Mouse (Mus musculus): ENCODE data around the gene Aff3. TPM values are rescaled to one million over a fixed set of nuclear protein-coding genes. Genes with fewer than 3 reads are reported as not detected.
A peak's percentile ranks its signal among the peaks of the same experiment; 100 is the strongest.

Aff3 gene
- polyA plus RNA-seq, 1 experiment from 2014 or later, result 1.9 TPM

DNA sequence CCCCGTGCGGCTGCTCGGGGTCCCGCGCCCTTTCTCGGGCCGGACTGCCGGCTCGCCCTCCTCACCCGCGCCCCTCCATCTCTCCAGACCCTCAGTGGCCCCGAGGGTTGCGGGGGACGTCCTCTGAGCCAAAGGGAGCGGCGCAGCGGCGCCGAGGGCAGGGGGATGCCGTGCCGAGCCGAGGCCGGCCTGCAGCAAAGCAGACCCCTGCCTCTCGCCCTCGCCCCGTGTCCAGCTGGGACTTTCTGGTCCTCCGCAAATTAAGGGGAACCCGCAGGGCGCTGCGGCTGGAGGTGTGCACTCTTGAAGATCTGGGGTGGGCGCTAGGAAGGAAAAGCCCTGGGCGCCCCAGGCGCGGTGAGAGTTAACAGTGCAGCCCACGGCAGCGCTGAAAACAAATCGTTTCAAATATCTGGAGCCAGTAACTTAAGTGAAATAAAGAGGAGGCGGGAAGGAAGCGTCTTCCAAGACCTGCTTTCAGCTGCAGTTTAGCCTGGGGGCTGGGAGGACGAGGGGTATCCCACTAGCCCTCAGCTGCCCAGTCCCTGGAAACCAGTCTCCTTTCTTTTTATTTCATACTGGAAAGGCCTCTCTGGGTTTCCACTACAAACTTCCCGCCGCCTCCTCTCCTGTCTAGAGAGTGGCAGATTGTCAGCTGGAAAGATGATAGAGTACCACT, 36.9 kb downstream of the Aff3 start:
- DNase-seq (ENCODE audit: low spot score) (peak; percentile 20), ATAC-seq (ENCODE audit: low FRiP score, low TSS enrichment) (peak; percentile 30)
- Histone ChIP-seq H3K4me3 (ENCODE audit: low read depth, low read length) (peak overlapping the region; percentile 64), H3K27ac (replicated peaks) (peak overlapping the region; percentile 92), H3K9me3 (ENCODE audit: control insufficient read depth, low read length) (no peaks in the 10 kb centered on the region), H3K27me3 (ENCODE audit: control insufficient read depth, insufficient read depth, low read length) (no peaks in the 10 kb centered on the region), H3K36me3 (ENCODE audit: control insufficient read depth, insufficient read depth, low read length) (no peaks in the 10 kb centered on the region), H3K9ac (ENCODE audit: low read length) (peak overlapping the region; percentile 75), H3K4me1 (replicated peaks; ENCODE audit: control insufficient read depth, insufficient read depth) (no peaks in the 10 kb centered on the region), H3K4me2 (replicated peaks; ENCODE audit: low read depth) (peak overlapping the region; percentile 90)
- 3% methylated on average over 32 of the region's 42 CpGs for WGBS
- TF ChIP-seq EP300 (optimal IDR thresholded peaks at IDR 0.05), result no peak
- no peak for TF ChIP-seq CTCF (IDR thresholded peaks at IDR 0.05; ENCODE audit: low read depth)

DNA sequence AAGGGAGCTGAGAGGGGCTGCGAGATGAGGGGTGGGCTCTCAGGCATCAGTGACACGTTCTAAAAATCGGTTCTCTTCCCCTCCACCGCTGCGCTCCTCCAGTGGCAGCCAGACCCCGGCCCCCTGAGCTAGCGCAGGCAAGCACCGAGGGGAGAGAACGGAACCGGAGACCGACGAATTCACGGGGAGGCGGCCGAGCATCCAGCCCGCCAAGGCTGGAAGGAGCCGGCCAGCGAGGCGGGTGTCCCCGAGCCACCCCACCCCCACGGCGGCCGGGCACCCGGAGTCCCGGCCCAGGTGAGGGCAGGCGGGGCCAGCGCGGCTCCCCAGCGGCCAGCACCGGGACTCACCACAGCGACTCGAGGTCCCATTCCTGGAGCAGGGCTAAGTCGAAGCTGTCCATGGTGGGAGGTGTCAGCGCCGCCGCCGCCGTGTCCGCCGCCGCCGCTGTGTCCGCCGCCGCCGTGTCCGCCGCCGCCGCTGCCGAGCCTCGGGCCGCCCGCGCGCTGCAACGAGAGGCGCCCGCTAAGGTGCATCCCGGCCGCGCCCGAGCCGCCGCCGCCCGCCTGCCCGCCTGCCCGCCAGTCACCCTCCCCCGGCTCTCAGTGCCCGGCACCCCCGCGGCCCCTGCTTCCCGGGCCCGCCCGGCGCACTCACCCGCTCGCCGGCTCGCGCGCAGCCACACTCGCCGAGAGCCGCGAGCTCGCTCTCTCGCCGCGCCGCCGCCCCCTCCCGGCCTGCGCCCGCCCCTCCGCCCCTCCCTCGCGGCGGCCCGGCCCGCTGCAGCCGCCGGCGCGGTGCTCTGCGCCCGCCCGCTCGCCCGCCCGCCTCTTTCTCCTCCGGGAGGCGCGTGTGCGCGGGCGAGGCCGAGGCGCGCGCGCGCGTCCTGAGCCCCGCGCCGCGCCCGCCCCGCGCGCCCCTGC, 37.8 kb downstream of the Aff3 start:
- Histone ChIP-seq H3K9ac (ENCODE audit: low read length) (peak overlapping the region; percentile 75), H3K9me3 (ENCODE audit: control insufficient read depth, low read length) (no peaks in the 10 kb centered on the region), H3K27ac (replicated peaks) (peak overlapping the region; percentile 92), H3K4me1 (replicated peaks; ENCODE audit: control insufficient read depth, insufficient read depth) (no peaks in the 10 kb centered on the region), H3K4me2 (replicated peaks; ENCODE audit: low read depth) (peak overlapping the region; percentile 90), H3K27me3 (ENCODE audit: control insufficient read depth, insufficient read depth, low read length) (no peaks in the 10 kb centered on the region), H3K36me3 (ENCODE audit: control insufficient read depth, insufficient read depth, low read length) (no peaks in the 10 kb centered on the region), H3K4me3 (ENCODE audit: low read depth, low read length) (peak overlapping the region; percentile 64)
- TF ChIP-seq EP300 (optimal IDR thresholded peaks at IDR 0.05) (no peak), CTCF (IDR thresholded peaks at IDR 0.05; ENCODE audit: low read depth) (no peak)
- DNase-seq (ENCODE audit: low spot score) (peak; percentile 62), ATAC-seq (ENCODE audit: low FRiP score, low TSS enrichment) (peak; percentile 85)
- under 1% methylated on average over 62 of the region's 133 CpGs for WGBS

DNA sequence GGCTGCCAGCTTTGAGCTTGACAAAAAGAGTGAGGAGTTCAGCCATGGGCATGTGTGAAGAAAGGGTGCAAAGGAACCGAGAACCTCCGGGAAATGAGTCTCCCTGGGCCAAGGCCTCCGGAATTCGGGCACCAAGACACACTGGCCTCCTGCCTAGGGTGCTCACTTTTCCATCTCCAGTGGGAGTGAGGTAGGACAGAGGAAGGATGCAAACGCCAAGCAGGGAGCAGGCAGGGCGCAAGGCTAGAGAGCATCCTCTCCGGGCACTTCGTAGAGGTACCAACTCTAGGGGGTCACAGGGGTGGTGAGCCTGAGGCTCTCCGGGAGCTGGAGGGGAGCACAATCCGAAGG, 38.4 kb downstream of the Aff3 start:
- Histone ChIP-seq H3K36me3 (ENCODE audit: control insufficient read depth, insufficient read depth, low read length) (no peaks in the 10 kb centered on the region), H3K4me3 (ENCODE audit: low read depth, low read length) (peak overlapping the region; percentile 64), H3K9me3 (ENCODE audit: control insufficient read depth, low read length) (no peaks in the 10 kb centered on the region), H3K9ac (ENCODE audit: low read length) (peak overlapping the region; percentile 75), H3K27ac (replicated peaks) (no peak overlapping the region; the same call in 1 of the 2 replicates), H3K4me2 (replicated peaks; ENCODE audit: low read depth) (peak overlapping the region; percentile 90), H3K4me1 (replicated peaks; ENCODE audit: control insufficient read depth, insufficient read depth) (no peaks in the 10 kb centered on the region), H3K27me3 (ENCODE audit: control insufficient read depth, insufficient read depth, low read length) (no peaks in the 10 kb centered on the region)
- ATAC-seq (ENCODE audit: low FRiP score, low TSS enrichment), result no peak
- WGBS, result 7% methylated on average over 9 of the region's 10 CpGs
- DNase-seq (ENCODE audit: low spot score), result no peak
- no peak for TF ChIP-seq EP300 (optimal IDR thresholded peaks at IDR 0.05)
- TF ChIP-seq CTCF (IDR thresholded peaks at IDR 0.05; ENCODE audit: low read depth), result no peak

DNA sequence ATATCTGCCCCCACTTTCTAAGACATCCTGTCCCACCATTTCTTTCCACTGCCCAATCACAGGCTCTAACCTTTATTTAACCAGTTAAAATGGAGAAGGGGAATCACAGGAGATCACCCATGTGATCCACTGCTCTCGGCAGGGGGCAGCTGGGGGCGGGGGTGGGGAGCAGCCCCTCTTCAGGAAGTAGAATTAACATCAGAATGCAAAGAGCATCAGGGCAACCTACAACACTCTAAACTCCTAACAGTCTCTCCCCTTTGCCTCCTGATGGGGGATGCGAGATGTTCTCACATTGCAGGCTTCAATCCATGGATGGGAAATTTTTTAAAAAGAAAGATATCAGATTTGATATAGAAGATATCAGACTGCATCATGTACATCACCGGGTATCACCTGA, 42.9 kb downstream of the Aff3 start:
- H3K9me3 ChIP-seq (ENCODE audit: control insufficient read depth, low read length), result no peaks in the 10 kb centered on the region
- WGBS, result 58% methylated on average over 4 of the region's 4 CpGs
- no peak overlapping the region for H3K4me2 ChIP-seq (replicated peaks; ENCODE audit: low read depth)
- TF ChIP-seq EP300 (optimal IDR thresholded peaks at IDR 0.05), result no peak
- no peak for TF ChIP-seq CTCF (IDR thresholded peaks at IDR 0.05; ENCODE audit: low read depth)
- no peaks in the 10 kb centered on the region for H3K4me1 ChIP-seq (replicated peaks; ENCODE audit: control insufficient read depth, insufficient read depth)
- ATAC-seq (ENCODE audit: low FRiP score, low TSS enrichment), result no peak
- H3K36me3 ChIP-seq (ENCODE audit: control insufficient read depth, insufficient read depth, low read length), result no peaks in the 10 kb centered on the region
- no peak for DNase-seq (ENCODE audit: low spot score)
- no peaks in the 10 kb centered on the region for H3K27me3 ChIP-seq (ENCODE audit: control insufficient read depth, insufficient read depth, low read length)
- H3K27ac ChIP-seq (replicated peaks), result no peak overlapping the region
- no peak overlapping the region for H3K9ac ChIP-seq (ENCODE audit: low read length)
- no peak overlapping the region for H3K4me3 ChIP-seq (ENCODE audit: low read depth, low read length)

DNA sequence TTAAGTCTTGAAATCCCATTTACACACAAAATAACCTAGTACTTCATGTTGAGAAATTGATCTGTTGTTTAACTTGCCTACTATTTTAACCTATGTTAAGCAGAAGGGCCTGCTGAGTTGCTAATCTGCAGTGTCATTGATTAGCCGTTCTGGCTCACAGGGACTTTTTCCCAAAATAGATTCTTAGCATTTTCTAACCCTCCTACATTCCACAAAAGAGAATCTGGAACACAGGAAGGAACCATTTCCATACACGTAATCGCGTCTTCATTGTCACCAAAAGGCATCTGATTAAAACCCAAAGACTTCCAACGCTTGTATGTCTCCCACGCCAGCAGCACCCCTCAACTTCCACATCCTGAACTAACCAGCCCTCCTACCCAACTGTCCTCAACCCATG, 44.4 kb downstream of the Aff3 start:
- no peaks in the 10 kb centered on the region for H3K36me3 ChIP-seq (ENCODE audit: control insufficient read depth, insufficient read depth, low read length)
- ATAC-seq (ENCODE audit: low FRiP score, low TSS enrichment), result no peak
- no peak overlapping the region for H3K27ac ChIP-seq (replicated peaks)
- no peak for DNase-seq (ENCODE audit: low spot score)
- H3K9ac ChIP-seq (ENCODE audit: low read length), result no peak overlapping the region
- no peaks in the 10 kb centered on the region for H3K27me3 ChIP-seq (ENCODE audit: control insufficient read depth, insufficient read depth, low read length)
- TF ChIP-seq EP300 (optimal IDR thresholded peaks at IDR 0.05), result no peak
- no peak for TF ChIP-seq CTCF (IDR thresholded peaks at IDR 0.05; ENCODE audit: low read depth)
- H3K4me3 ChIP-seq (ENCODE audit: low read depth, low read length), result no peak overlapping the region
- H3K4me1 ChIP-seq (replicated peaks; ENCODE audit: control insufficient read depth, insufficient read depth), result no peaks in the 10 kb centered on the region
- WGBS, result 90% methylated on average over 6 of the region's 6 CpGs
- no peak overlapping the region for H3K4me2 ChIP-seq (replicated peaks; ENCODE audit: low read depth)
- H3K9me3 ChIP-seq (ENCODE audit: control insufficient read depth, low read length), result no peaks in the 10 kb centered on the region

DNA sequence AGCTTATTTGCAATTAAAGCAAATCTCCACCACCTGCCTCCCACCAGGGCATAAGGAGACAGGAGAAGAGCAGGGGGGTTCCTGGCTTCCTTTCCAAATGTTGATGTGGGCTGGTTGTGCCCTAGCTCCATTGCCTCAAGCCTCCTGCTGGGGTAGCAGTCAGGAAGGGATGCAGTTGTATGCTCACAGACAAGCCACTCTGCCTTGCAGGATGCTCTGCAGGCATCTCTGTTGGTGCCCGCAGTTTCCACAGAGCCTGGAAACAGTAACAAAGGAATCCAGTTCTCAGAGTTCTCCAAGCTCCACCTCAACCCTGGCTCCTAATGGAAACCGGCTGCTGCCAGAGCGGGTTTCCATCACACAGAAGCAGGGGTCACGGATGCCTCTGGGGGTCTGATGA, 58.0 kb downstream of the Aff3 start:
- H3K36me3 ChIP-seq (ENCODE audit: control insufficient read depth, insufficient read depth, low read length), result no peaks in the 10 kb centered on the region
- H3K4me3 ChIP-seq (ENCODE audit: low read depth, low read length), result no peak overlapping the region
- no peak overlapping the region for H3K27ac ChIP-seq (replicated peaks)
- DNase-seq (ENCODE audit: low spot score) (no peak), ATAC-seq (ENCODE audit: low FRiP score, low TSS enrichment) (no peak)
- no peaks in the 10 kb centered on the region for H3K4me1 ChIP-seq (replicated peaks; ENCODE audit: control insufficient read depth, insufficient read depth)
- no peak overlapping the region for H3K9ac ChIP-seq (ENCODE audit: low read length)
- H3K9me3 ChIP-seq (ENCODE audit: control insufficient read depth, low read length), result no peaks in the 10 kb centered on the region
- 73% methylated on average over 4 of the region's 4 CpGs for WGBS
- no peak overlapping the region for H3K4me2 ChIP-seq (replicated peaks; ENCODE audit: low read depth)
- H3K27me3 ChIP-seq (ENCODE audit: control insufficient read depth, insufficient read depth, low read length), result no peaks in the 10 kb centered on the region
- TF ChIP-seq CTCF (IDR thresholded peaks at IDR 0.05; ENCODE audit: low read depth) (no peak), EP300 (optimal IDR thresholded peaks at IDR 0.05) (no peak)

Measured in stomach, postnatal 0 days (tissue).